Mouse (Mus musculus) heart, postnatal 14 days (tissue): ENCODE data around the gene Hmgb3. TPM values are rescaled to one million over a fixed set of nuclear protein-coding genes. Genes with fewer than 3 reads are reported as not detected.
A peak's percentile ranks its signal among the peaks of the same experiment; 100 is the strongest.
"Not testable (repeated sequence)": the region's sequence is repeated elsewhere in the genome, so short reads cannot be mapped to it uniquely, and the experiment has no call there.

Source experiments
- DNase-seq, 2 experiments: peaks; one replicate each; pipeline ENCODE4 v3.0.0; 2021 to 2022
- intact Hi-C: fragments of 180-260 bp; cut with DNase I; formaldehyde crosslinking; loops from one replicate; pipeline ENCODE4 v1.15.1; 2025
- long read RNA-seq, 2 experiments: library from polyadenylated mRNA; stranded (forward); transcript quantifications; one replicate each; pipeline ENCODE4 v2.0.0; 2021
- total RNA-seq, 2 experiments: library from RNA; stranded (reverse); gene quantifications; 2 replicates each; pipeline ENCODE4 v1.2.3; 2021

Hmgb3 gene
- 10 to 100 TPM; 70.9 to 85.6 TPM for total RNA-seq
- long read RNA-seq, experiment 1, transcript Hmgb3-204 (5 exons, 1,743 nt) = major isoform, 77 of 172 reads
- long read RNA-seq, experiment 1, transcript Hmgb3-202 (5 exons, 1,571 nt) = minor isoform, 71 of 172 reads
- long read RNA-seq, experiment 1, partial matches to known transcripts = 1 of 172 reads
- long read RNA-seq, experiment 1, other reads (novel, unspliced or antisense) = 15 of 172 reads
- long read RNA-seq, experiment 2, transcript Hmgb3-204 (5 exons, 1,743 nt) = minor isoform, 46 of 157 reads
- long read RNA-seq, experiment 2, transcript Hmgb3-202 (5 exons, 1,571 nt) = major isoform, 76 of 157 reads
- long read RNA-seq, experiment 2, partial matches to known transcripts = 1 of 157 reads
- long read RNA-seq, experiment 2, other reads (novel, unspliced or antisense) = 28 of 157 reads

DNA sequence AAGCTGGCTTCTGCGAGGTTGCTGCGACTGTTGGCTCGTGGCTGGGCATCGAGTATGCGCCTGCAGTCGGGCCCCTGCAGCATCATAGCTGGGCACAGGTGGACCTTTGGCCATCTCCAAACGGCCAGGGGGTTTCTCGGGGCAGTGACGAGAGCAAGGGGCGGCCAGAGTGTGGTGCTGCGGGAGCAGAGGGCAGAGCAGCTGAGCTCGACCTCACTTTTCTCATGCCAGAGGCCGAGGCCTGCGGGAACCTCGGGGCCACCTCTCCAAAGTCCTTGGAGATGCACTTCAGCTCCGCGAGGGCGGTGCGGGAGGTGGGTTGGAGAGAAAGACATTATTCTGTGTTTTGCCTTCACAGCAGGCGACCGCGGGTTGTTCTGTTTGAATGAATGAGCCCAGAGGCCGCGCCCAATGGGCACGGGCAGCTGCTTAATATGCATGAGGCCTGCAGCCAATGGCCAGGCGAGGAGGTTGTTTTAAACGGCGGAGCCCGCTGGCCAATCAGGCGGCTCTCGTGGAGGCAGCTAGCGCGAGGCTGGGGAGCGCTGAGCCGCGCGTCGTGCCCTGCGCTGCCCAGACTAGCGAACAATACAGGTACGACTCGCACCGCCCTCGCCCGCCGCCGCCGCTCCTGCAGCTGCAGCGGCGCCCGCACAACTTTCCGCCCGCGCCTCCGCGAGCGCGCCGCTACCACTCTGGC, at the start of gene Hmgb3:
TSS of gene Hmgb3 (plus strand) at position 504 of the 700 bp plus-strand sequence.
- intact Hi-C loops = loop anchor here (2.0 to 5.0 kb wide), 2 partner anchors 59 to 128 kb away; no protein-coding TSS in a partner anchor
- peak; percentile 76 to 82 for DNase-seq

DNA sequence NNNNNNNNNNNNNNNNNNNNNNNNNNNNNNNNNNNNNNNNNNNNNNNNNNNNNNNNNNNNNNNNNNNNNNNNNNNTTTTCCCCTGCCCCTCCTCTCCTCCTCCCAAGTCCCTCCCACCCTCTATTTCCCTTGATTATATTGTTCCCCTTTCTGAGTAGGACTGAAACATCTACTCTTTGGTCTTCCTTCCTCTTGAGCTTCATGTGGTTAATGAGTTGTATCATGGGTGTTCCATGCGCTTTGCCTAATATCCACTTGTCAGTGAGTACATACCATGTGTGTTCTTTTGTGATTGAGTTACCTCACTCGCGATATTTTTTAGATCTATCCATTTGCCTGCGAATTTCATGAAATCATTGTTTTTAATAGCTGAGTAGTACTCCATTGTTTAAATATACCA, 49.1 kb upstream of the Hmgb3 start:
- intact Hi-C loops, DNase-seq: not testable (repeated sequence)

DNA sequence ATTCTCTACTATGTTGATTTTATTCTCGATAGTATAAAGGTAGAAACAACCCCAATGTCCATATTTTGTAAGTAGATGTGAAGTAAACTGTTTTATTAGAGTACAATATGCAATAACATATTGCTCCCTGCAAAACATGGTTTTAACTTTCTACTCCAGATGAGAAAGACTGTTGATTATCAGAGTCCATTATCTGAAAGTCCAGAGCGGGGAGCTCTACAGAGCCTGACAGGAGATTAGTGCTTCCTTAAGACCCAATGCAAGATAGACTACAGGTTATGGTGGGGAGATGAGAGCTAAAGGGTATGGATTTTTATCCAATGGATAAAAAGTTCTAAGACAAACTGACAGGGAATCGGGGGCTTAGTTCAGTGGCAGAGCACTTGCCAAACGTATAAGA, 36.5 kb upstream of the Hmgb3 start:
- intact Hi-C loops = no loop called here
- no peak for DNase-seq

DNA sequence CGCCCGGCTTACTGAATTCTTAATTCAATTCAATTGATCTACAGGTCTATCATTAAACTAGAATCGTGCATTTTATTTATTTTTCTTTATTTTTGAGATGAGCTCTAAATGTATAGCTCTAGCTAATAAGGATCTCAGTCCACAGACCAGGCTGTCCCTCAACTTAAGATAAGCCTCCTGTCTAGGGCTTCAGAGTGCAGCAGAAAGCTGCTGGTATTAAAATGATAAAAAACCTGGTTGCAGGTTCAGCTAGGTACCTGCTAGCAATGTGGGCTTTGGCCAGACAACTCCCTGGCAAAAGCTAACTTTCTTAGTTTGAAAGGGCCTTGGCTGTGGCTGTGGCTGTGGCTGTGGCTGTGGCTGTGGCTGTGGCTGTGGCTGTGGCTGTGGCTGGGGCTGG, 32.8 kb upstream of the Hmgb3 start:
- DNase-seq = no peak
- intact Hi-C loops = no loop called here

DNA sequence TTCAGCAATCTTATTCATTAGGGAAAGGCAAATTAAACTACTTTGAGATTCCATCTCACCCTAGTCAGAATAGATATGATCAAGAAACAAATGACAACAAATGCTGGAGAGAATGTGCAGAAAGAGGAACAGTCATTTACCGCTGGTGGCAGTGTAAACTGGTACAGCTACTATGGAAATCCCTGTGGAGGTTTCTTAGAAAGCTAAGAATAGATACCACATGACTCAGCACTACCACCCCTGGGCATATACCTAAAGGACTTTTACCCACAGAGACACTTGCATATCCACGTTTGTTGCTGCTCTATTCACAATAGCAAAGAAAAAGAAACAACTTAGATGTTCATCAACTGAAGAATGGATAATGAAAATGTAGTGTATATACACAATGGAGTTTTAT, 31.4 kb upstream of the Hmgb3 start:
- intact Hi-C loops = no loop called here
- DNase-seq = no peak

DNA sequence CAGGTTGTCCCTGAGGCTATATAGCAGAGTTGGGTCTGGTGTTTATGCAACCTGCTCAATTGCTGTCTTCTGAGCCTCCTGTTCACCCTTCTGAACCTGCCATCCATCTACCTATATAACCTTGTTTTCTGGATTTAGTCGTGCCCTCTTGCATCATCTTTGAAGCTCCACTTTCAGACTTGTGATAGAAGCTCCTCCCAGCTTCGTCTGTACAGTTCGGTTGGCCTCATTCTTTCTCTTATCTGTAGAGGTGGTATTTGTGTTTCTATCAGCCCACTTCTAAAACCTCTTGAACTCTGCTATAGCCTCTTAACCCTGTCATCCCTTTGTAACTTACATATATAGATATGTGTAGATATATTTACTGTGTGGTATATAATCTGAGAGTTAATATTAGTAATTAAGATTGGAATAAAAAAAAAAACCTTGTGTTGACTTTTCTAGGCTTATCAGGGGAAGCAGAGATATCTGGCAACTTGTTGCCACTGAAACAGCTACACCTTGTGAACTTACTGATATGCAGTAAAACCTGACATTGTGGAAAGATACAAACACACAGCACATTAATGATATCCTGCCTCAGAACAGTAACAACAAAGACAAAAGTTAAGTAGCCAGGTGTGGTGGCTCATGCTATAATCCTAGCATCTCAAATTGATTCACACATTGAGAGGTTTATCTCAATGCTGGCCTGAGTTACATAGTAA, 30.0 kb upstream of the Hmgb3 start:
- DNase-seq = no peak
- intact Hi-C loops = no loop called here

DNA sequence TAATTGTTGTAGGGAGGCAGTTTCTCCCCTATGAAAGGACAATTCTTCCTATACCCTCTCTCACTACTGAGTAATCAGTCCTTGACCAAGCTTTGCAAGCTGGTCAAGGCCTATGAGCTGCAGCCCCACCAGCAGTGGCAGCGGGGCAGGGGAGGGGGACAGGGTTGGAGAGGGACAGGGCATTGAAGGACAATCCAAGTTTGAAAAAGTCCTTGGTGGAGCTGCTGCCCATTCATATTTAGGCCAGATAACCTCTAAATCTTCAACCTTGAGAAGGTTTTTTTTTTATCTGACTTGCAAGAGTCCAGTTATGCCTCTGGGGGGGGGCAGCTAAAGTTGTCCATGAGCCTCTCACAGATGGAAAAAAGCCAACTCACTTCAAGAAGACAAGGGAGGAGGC, 28.3 kb upstream of the Hmgb3 start:
- intact Hi-C loops = no loop called here
- no peak for DNase-seq

DNA sequence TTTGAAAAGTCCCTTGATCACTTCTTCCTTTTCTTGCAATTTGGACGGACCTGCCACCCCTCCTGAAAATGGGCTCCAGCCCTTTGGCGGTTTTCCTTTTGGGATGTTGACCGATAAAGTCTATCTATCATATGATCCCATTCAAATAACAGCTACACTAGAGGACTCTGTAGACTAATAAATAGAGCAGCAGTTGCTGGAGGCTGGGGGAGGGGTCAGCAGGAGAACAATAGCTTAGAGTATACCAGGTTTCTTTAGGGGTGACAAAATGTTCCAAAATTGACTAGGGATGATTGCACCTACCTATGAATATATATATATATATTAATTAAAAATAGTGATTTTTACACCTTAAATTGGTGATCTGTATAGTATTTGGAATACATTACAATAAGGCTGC, 27.6 kb upstream of the Hmgb3 start:
- DNase-seq = no peak
- intact Hi-C loops = no loop called here

DNA sequence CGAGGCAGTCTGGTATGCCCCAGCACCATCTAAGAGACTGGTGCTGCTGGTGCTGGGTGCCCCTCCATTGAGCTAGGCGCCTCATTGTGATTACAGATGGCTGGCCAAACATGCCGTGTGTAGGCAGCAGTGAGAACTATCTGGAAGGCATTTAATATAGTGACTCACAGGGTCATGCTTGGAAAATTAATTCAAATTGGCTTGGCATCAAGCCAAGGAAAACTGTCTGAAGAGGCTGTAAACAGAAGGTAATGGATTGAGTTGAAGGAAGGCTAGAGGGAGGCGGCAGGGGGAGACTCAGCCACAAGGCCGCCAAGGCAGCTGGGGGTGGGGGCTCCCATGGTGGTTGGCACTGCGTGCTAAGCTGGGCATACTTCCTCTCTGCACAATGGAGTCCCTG, 27.1 kb upstream of the Hmgb3 start:
- no peak for DNase-seq
- intact Hi-C loops = no loop called here

DNA sequence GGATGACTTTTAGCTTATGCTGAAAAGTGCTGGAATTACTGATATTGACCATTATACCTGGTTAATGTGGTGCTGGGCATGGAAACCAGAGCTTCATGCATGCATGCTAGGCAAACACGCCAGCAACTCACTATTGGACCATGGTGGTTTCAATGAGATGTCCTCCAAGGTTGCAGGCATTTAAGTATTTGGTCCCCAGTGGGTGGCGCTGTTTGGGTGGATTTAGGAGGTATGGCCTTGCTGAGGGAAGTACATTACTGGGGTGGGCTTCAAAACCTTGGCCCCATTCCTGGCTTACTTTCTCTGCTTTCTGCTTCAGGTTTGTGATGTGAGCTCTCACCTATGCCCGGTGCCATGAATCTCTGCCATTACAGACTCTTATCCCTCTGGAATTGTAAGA, 23.1 kb upstream of the Hmgb3 start:
- no peak for DNase-seq
- intact Hi-C loops = no loop called here

DNA sequence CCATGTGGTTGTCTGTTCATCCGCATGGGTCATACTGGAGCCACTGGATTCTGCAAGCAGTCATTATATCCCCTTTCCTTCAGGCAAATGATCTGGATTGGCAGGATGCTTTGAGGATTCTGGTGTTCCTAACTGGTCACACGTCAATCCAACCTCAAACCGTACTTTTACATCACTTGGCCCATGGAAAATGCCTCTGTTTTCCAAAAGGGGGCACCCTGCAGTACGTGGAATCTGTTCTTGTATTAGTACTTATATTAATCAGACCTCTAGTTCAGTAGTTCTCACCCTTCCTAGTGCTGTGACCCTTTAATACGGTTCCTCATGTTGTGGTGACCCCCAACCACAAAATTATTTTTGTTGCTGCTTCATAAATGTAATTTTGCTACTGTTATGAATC, 21.6 kb upstream of the Hmgb3 start:
- intact Hi-C loops = no loop called here
- DNase-seq = no peak

DNA sequence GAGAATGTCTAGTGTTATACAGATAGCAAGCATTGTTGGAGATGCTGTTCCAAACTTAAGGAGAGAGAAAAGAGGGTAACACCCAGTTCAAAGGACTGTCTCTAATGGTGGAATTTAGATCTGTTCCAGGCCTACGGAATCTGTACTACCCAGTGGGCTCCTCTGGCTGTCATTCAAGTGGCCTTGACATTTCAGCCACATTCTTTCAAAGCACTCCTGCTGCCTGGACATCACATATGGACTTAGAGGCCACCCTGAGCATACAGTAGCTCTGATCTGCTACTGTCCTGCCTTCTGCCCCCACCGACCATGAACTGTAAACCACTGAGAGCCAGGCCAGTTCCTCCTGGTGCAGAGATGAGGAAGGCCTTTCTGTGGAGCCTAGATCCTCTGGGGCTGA, 17.9 kb upstream of the Hmgb3 start:
- intact Hi-C loops = no loop called here
- DNase-seq = no peak

DNA sequence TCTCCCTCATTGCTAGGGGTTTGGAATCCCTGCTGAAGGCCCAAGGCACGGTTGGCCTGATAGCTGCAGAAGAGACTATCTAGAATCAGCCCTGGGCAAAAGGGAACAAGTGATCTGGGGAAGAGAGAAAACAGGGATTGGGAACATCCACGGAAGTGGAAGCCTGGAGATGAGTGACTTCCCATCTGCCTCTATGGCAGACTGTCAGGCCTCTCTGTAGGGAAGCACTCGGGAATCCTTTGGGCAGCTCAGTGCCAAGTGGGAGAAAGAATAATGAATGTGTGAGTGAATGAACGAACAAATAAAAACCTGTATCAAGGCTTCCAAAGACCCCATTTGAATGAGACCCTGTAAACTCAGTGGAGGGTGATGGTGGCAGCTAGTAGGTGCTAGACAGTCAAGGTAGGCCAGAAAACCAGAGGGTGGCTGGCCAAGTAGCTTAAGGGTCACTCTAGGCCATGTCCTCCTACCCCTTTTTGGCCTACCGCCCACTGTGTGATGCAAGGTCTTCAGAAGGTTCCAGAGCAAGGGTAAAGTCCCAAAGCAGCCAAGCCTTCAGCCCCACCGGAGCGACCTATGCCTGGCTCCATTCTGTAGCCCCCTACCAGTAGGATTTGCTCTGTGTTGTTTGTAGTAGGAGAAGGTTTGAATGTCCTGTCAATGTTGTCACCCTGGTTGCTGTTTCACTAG, 14.8 kb upstream of the Hmgb3 start:
- intact Hi-C loops = no loop called here

DNA sequence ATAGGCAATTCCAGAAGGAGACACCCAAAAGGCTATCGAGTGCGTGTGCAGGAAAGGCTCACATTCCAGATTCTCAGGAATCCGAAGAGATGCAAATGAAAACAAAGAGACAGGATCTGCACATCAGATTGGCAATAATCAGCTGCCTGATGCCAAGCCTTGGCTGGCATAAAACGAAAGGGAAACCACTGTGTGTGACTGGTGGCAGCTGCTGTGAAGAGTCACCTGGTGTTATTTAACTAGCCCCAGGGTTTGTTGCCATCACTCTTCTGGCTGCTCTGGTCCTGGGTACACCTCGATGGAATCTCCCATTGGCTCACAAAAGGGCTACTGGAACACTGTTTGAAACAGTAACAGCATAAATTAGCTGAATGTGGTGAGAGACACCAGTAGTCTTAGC, 11.0 kb upstream of the Hmgb3 start:
- intact Hi-C loops = no loop called here

More for the DNA sequence above, 14.8 kb upstream of the Hmgb3 start:
- DNase-seq = peak in 1 of 2 experiments; percentile 37

DNA sequence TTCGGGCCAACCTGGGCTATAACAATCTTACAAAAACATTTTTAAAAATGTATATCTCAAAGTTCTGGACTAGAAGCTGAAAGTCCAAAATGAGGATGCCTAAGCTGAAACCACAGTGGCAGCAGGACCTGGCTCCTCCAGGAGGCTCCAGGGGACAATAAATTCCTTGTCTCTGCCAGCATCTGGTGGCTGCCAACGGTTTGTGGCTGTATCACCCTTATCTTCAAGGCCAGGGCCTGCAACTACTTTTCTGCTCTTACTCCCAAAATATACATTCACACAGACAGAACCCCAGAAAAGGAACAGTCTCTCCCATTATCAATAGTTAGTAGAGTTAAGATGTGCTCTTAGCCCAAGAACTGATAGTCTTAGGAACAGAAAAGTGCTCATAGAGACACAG, 10.6 kb upstream of the Hmgb3 start:
- intact Hi-C loops = no loop called here
- DNase-seq = no peak

More for the DNA sequence above, 11.0 kb upstream of the Hmgb3 start:
- no peak for DNase-seq

DNA sequence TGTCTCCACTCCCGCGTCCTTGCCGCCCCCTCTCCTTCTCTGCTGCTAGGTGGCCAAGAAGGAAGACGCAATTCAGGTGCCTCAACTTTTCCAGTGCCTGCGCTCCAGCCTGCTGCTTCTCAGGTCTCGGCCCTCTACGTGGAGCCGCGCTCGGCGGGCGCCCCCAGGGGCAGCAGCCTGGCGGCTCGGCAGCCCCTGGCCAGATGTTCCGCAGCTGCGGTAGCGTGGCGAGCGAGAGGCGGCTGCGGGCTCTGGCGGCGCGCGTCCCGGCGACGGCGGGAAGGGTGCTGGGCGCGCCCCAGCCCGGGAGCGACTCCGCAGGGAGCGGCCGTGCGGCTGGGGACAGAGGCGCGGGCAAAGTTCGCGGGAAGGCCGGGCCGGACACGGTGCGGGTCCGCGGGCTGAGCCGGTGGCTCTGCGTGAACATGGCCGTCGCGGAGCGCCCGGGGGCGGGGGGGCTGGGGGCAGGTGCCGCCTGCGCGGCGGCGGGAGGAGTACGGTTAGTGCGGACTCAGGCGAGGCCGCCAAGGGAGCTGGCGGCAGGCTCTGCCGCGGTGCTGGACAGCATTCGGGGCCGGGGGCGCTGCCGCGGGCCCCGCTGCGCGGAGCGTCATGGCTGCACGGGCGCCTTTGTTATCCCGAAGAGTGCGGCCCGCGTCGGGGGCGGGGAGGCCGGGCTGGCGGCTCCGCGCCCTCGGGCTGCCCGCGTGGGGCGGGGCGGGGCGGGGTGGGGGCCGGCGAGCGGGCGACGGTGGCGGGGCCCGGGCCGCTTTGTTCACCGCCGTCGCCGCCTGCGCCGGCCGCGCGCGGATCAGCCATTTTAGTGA, 610 bp downstream of the Hmgb3 start:
- peak; percentile 27 to 34 for DNase-seq
- intact Hi-C loops = loop anchor here (2.0 to 5.0 kb wide), 2 partner anchors 60 to 129 kb away; no protein-coding TSS in a partner anchor

DNA sequence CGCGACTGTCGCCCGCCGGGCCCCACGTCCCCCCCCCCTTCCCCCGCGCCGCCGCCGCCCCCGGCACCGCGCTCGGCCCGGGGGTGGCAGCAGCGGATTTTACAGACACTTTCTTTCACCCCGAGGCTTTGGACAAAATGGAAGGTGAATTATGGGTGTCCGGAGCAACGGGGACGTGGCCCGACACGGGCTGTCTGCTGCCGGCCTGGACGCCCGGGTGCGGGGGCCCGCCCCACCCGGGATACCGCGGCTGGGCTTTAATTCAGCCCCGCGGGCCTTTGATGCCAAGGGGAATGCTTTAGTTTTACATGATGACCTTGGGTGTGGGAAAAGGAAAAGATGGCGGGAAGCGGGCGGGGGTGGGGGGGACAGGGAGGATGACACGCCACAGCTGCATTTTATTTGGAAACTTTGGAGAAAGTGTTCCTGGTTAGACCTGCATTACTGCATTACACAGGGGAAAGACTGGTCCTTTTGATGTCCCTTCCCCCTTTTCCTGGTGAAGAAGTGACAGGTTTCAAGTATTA, 1.3 kb downstream of the Hmgb3 start:
- peak in 1 of 2 experiments; percentile 8 for DNase-seq

DNA sequence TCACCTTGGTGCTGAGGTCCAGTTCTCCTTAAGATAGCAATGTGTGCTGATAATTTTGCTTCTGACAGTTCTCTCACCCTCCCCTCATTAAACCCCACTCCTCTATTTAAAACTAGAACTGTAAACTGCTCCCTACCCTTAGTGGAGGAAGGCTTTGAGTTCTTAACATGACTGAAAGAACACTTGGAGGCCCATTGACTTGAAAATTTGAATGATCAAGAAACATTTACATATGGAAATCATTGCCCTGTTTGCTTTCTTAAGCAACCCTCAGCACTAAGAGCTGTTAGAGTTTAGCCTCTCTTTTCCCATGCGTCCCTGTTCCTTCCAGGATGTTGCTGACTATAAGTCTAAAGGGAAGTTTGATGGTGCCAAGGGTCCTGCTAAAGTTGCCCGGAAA, 3.6 kb downstream of the Hmgb3 start:
- no peak for DNase-seq
- intact Hi-C loops = loop anchor here (5.0 kb wide), 1 partner anchor 132 kb away; no protein-coding TSS in a partner anchor

More for the DNA sequence above, 1.3 kb downstream of the Hmgb3 start:
- intact Hi-C loops = loop anchor here (2.0 to 5.0 kb wide), 2 partner anchors 60 to 130 kb away; no protein-coding TSS in a partner anchor

DNA sequence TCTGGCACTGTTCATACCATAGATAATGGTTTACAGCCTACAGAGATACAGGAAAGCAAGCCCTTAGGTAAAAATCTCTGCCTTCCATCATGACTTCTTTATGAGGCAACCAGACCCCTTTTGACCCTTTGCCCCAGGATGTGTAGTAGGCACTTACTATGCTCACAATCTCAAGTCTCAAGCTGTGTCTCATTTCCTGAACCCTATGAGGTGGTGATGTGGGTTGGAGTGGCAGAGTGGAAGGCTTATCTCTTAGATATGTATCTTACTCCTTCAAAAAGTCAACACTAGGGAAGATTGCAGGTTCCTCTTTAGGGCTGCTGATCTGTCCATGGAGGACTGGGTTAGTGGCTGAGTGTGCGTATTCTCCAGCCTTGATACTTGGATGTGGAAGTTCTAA, 5.1 kb downstream of the Hmgb3 start:
- intact Hi-C loops = no loop called here
- no peak for DNase-seq
